Mouse (Mus musculus) CH12F3 (cell line): ENCODE measurements at regions not wholly inside any gene's neighbourhood (a gene's known extent, or its start where the extent isn't known, plus 50 kb on each side); places are given as distances from the start of the nearest gene placed in this dataset.

Experiments used
- in situ Hi-C: fragments of 300-500 bp; cut with MboI; formaldehyde crosslinking; loops from 2 replicates; pipeline ENCODE4 v1.14.3; 2020; ENCODE audit warnings: low sequenced_read_pairs

DNA sequence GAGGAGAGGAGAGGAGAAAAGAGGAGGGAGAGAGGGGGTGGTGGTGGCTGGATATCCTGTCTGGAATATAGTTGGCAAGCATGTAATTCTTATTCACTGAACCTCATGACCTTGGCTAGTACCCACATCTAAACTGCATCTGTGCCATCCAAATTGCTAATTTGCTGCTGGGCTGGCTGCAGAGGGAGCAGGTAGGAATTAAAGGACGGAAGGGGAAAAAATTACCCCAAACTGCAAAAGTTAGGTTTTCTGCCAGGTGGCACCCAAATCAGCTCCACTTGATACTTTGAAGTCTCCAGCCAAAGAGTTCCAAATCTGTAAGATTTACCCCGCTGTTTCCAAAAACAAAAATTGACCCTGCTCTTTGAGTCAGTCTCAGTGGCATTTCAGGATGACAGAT lies 466.2 kb upstream of the Tnp1 start:
- in situ Hi-C loops = no loop called here

DNA sequence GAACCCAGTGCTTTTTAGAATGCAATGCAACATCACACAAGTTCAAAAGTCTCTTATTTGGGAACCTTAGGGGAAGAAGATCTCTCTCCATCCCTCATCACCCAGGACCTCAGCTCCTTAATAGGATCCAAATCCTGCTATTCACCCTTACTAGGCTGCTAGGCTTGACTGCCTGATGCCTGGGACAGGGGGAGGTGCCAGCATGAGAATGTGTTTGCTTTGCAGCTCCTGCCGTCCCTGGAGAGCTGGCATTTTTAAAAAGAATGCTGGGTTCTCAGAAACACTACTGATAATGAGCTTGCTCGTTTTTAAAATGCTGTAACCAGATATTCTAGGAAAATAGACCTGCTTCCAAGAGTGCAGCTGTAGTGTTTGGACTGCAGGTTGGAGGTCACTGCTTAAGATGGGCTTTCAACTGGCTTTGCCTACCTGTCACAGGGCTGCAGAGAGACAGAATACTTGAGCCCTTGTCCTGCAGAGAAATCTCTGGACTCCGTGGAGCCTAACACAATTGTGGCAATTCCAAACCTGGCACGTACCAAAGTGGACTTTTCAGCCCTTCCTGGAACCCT lies 463.7 kb upstream of the Tnp1 start:
- in situ Hi-C loops = no loop called here

DNA sequence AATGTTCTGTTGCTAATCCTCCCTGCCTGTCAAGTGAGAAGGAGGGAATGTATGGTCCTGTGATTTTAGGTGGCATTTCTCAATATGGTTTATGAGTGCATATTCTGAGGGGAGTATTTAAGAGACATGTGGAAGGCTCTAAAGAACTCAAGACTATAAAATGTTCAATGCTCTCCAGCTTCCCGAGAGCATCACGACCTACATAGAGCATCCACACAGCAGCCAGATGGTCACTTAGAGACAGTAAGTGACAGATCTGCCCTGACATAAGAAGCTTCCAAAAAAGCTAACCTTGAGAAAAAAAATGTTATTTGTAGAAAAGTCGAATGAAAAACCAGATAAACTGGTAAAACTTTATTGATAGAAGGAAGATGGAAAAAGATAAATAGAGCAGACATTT lies 444.9 kb upstream of the Tnp1 start:
- in situ Hi-C loops = no loop called here

DNA sequence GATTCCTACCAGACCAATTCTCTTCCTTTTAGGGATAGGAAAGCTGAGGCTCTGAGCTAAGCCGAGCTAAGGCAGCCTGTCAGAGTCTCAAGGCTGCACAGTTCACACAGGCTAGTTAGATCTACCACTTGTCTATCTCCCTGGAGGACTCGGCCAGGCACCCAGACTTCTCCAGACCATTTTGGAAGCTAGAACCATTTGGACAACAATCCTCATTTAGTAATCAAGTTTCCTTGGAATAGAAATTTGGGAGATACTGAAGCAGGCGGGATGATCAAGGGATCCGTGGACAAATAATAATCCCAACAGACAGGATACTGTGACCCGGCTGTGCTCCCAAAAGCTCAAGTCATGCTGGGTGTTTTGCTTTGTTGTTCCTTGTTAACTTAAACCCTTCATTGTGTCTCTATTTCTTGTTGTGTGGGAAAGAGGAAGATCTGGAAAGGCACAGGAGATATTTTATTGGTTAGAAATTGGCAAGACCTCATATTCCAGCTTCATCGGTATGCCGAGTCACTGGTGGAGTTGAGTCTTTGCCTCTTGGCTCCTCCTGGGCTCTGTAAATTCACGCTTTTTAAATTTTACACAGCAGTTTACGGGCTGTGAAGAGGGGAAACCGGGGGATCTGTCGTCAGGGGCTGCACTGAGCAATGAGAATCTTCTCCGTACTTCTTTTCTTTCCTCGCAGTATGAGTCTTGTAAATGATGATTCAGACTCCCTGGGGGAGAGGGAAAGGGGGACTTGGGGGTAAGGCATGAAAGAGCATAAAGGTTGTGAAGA lies 444.2 kb upstream of the Tnp1 start:
- in situ Hi-C loops = no loop called here

DNA sequence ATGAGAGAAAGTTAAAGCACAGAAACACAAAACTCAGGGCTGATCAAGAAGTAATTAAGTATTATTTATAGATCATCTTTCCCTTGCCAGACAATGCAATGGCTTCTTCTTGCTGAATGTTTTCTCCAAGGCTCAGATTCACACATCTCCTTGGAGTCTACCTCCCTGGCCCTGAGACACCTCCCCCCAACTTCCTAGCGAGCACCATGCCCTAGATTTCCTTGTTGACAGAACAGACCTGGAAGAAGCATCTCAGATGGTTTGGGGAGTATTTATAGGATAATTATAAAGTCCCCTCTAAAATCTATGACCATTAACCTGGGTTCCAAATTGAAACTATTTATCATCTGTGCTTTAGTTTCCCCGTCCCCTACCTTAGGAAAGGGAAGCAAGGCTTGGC lies 441.6 kb upstream of the Tnp1 start:
- in situ Hi-C loops = no loop called here

DNA sequence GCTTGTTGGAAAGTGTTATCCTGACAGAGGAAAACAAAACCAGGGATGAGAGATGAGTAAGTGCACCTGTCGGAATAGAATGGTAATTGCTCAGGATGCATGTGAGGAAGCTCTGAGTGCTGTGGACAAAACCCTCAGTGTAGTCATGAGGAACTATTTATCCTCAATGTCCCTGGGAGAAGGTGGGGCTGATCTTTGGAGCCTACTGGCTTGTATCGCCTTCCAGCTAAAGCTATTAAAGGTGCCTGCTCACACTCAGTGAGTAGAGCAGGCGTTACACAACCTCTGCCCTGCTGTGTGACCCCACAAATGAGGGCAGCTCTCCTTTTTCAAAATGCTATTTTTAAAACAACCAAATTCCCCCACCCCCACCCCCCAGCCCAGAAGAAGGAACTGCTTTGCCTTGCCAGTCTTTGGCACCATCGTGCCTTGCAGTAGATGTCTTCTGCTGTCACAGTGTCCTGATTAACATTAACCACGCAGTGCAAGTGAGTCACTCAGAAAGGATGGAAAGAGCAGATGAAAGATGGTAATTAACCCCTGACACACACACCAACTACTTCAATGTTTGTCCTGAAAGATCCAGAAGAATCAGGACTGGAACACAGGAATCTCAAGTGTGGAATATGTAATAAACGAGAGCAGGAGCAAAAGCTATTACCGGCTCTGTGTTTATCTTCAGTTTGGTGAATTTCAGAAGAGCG lies 440.8 kb upstream of the Tnp1 start:
- in situ Hi-C loops = no loop called here

DNA sequence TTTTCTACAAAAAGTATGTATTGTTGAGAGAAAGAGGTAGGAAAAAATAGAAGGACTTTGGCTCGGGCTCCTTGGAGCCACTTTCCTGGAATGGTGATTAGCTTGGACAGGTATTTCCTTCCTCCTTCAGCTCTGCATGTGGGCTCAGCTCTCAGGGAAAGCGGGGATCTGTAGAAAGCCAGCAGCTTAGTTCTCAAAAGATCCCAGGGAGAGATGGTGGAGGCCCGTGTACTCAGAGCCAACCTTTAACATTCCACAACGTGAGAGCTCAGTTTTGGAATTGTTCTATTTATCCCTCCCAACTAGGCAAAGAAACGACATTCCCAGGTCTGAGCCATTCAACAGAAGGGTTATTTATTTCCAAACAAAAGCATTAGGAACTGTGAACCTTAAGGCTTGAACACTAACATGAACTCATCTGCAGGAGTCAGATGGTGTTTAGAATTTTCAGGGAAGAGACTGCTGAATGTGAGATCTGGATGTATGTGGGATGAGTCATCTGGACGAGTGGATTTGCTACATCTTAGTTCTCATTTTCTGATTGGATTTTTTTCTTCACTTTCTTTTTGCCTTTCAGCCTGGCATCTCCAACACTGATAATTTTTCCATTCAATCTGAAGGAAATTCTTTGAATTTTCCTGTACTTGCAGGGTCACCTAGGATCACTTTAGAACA lies 428.6 kb upstream of the Tnp1 start:
- in situ Hi-C loops = no loop called here

DNA sequence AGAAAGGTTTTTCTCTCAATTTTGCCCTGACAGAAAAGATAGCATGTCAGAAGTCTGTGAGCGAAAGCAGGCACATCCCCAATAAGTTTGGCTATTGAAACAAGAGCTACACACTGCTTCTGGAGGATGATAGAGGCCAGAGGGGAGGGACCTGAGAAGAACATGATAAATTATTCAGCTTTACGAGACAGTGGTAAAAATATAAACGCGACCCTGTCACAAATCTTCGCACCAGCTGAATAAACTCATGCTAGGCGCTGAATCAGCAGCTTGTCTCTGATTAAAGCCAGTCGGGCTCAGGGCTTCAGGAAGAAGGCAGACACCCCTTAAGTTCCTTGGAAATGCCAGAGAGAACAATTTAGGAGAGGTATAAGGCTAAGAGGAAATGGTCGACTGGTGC lies 422.7 kb upstream of the Tnp1 start:
- in situ Hi-C loops = no loop called here

DNA sequence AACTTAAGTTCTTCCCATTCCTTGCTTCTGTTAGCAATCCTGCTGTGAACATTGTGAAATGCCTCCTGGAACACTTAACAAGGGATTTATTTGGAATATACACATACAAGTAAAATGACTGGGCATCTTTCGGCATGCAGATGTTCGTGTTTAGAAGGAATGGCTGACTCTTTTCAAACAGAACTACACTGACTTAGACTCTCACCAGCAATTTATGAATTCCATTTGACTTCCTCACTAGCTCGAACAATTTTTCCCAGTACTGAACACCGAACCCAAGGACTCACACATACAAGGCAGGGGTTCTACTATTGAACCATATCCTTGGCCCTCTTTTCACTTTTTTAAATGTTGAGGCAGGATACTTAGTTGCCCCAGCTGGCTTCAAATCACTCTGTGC lies 412.4 kb upstream of the Tnp1 start:
- in situ Hi-C loops = no loop called here

DNA sequence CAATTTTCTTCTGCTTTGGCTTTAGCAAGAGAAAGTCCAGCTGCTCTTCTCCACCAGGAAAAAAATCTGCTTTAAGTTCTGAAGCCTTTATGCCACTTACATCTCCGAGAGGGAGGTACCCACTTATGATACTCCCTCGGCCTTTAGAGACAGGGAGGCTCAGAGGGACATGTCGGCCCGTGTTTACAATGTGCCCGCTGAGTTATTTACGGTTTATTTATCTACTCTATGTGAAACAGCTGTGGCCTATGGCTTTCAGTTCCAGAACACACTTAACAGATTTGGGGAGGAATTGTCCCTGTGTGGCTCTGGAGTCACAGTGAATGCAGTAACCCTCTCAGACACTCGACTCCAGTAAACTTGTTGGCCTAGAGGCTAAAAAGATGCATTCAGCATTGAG lies 409.3 kb upstream of the Tnp1 start:
- in situ Hi-C loops = no loop called here

DNA sequence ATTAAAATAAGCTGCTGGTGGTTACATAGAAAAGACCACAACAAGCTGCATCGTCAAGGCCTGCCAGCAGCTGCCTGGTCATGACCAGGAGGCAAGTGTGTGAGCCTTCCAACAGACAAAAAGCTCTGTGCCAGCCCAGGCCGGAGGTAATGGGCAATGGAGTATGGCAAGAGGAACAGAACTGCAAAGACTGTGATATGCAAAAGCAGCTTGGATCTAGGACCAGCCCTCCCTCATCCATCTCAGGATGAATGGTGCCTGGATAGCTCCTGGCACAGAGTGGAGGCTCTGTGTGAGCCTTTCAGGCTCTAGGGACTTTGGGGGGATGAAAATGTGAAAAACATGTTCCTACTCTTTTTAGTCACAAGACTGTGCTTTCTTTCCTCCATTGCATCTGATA lies 402.5 kb upstream of the Tnp1 start:
- in situ Hi-C loops = no loop called here

DNA sequence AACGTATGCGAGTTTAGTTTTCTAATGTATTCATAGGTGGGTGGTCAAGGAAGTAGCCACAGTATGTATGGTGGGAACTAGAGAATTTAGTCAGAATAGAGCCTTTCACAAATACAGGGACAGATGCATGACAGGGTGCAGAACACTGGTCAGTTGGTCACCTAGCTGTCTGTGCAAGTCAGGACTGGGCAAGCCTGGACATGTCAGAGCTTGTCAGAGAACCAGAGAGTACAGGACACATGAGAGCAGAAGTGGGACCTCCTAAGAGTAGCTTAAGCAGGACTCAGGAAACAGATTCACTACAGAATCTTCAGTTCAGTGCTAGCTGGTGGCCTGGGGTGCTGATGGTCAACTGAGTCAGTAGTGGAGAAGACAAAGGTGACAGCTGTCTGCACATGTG lies 395.7 kb upstream of the Tnp1 start:
- in situ Hi-C loops = no loop called here

DNA sequence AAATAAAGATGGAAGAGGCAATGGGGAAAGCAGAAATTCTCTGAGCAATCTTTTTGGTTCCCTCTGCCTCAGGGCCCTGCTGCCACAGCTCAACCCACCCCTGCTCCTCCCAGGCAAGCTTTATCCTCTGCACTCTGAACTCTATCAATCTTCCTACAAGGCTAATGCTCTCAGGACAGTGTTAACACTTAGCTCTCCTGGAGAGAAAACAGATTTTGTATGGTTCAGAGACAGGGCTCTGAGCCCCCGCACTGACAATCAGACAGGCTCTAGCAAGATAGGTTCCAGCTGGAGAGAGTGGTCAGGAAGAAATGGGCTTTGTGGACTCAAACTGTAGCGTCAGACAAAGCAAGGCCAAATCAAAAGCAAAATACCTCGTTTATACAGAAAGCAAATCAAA lies 383.5 kb upstream of the Tnp1 start:
- in situ Hi-C loops = no loop called here

DNA sequence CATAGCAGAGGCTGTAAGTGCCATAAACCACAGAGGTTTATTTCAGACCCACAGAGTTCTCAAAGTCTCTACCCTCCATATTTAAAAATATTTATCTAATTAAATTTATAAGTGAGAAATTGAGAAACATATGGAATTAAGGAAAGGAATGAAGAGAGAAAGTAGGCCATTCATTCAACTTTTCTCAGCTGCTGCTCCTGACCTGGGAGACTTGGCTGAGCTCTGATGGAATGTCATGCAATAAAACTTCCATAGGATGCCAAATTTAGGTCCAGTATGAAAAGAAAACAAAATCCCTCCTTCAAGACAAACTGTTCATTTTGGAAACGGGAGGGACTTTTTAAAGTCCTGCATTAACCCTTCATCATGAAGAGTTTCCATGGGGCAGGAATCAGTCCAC lies 379.3 kb upstream of the Tnp1 start:
- in situ Hi-C loops = no loop called here

DNA sequence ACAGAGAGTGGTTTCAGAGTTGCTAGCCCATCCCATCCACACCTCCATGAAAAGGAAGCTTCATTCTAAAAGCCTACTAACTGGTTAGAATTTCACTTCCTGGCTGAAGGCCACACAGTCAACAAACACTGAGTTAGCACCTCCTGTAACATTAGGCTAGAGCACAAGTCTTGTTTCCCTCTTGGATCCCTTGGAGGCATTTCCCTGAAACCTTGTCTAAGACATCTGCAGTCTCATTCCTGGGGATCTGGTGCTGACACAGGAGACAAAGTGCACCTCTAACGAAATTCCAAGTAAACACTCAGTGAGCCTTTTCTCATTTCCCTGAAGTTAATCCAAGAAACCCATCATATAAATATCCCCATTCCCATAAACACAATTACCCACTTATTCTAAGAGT lies 378.8 kb upstream of the Tnp1 start:
- in situ Hi-C loops = no loop called here

DNA sequence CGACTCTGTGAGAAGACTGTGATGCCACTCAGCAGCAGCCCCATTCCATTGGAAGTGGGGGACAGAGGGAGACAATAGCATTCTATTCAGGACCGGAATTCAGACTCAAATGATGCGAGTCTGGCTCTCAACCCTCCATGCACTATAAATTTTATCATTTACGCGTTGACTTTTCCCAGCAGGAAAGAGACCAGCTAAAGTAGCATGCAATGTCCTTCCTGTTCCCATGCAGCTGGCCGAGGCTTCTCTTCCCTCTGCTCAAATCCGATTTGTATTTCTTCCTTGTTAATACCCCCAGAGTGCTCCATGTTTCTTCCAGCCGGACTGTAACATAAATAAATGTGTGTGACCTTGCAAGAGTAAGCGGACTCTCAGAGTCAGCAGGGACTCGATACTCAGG lies 376.4 kb upstream of the Tnp1 start:
- in situ Hi-C loops = no loop called here

DNA sequence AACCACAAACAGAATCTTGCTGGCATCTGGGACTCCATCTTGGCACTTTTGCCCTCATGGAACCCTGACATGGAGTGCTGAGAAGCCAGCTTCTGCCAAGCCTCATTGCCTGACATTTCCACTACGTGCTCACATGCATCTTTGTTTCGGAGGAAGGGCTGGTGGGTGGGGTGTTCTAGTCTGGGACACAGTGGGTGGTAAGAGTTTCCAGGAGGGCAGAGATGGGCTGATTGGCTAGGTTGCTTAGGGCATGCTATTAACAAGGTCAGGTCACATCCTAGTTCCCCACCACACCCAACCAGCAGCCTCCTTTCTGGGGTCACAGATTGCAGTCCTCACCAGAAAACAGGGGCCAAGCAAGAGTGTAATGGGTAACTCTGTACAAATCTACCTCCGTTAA lies 374.3 kb upstream of the Tnp1 start:
- in situ Hi-C loops = no loop called here

DNA sequence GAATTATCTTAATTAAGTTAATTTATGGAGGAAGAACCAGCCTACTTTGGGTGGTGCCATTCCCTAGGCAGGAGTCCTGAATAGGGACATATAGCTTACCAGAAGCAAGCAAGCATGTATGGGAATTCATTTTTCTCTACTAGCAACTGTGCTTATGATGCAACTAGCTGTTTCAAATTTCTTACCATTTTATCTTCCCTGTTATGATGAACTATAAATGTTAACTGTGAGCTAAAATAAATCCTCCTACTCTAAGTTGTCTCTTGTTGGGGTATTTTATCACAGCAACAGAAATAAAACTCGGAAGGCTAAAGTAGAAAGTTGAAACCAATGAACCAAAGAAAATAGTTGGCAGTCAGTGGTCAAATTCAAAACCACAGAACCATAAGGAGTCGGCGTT lies 373.5 kb upstream of the Tnp1 start:
- in situ Hi-C loops = no loop called here

DNA sequence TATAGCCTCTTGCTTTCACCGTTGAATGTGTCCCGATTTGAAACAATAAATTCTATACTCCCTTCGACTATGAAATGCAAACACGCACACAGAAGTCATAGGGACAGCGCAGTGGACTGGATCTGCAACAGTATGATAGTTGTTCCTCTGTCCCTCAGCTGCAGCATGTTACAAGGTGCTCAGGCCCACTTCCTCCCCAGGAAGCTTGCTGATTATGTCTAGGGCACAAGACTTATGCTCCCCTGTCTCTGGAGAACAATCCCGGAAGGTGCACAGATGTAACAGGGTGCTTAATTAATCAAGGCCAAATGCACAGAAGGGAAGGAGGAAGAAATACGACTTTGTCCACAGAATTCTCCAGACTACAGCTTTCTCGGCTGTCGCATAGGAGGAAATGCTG lies 365.9 kb upstream of the Tnp1 start:
- in situ Hi-C loops = no loop called here

DNA sequence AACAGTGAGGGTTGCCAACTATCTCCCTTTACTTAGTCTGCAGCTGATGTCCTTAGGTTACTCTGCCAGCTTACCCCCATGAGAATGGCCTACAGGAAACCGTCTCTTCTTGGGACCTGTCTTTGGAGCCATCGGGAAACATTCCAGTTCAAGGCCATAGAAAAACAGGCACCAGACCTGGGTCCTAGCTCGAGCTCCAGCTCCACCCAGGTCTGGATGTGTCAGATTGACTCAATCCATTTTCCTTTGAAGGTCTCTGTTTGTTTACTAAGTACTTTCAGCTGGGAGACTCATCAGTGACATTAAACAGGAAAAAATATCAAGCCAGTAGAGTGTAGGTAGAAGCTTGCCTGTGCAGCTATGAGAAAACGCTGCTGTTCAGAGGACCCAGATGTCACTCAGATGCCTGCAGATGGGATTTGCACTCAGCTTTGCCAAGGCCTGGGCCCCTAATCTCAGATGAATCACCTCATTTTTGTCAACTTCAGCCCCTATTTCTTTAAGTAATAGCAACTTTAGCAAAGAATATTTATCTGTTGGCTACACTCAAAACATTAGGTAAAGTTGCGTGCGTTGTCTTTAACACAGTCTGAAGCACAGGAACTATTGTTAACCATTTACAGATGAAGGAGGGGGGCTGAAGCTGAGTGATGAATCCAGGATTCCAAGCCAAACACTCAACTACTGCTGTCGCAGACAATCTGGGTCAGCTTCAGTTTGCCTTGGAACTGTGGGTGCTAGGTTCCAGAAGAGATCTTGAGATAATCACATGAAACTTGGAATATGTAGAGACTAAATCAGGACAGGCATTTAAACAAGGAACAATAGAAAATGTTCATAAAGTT lies 359.0 kb upstream of the Tnp1 start:
- in situ Hi-C loops = no loop called here

DNA sequence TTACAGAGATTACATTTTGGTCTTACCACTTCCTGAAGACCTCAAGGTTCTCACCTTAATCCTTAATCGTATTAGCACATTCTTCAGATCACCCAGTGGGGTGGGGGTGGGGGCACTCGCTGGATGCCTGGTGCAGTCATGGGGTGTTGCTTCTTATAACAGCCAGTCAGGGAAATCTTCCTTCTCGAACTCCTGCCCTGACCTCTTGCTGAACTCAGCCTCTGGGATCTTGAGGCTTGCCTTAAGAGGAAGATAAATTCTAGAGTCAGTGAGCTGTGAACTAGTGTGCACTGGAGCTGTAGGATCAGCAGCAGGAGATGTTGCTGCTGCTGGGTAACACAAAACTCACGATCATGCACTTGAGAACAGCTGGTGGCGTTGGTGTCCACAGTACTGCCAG lies 352.5 kb upstream of the Tnp1 start:
- in situ Hi-C loops = no loop called here
